Mouse (Mus musculus) lung, embryonic 16.5 days (tissue): ENCODE data around the gene Sgip1. TPM values are rescaled to one million over a fixed set of nuclear protein-coding genes. Genes with fewer than 3 reads are reported as not detected.

Experiments used
- ATAC-seq: fragments of 200-750 bp; cut with Nextera tagmentation; 2 replicates; pipeline ENCODE4 v1.8.0; 2017; ENCODE audit warnings: low read depth, mild to moderate bottlenecking, moderate library complexity
- H3K27ac ChIP-seq: fragments of 300-500 bp; sonication (generic); 2 replicates; pipeline ENCODE4 v1.5.1; 2014; ENCODE audit warnings: mild to moderate bottlenecking, control low read depth, low read length
- H3K27me3 ChIP-seq: fragments of 300-500 bp; sonication (generic); 2 replicates; pipeline ENCODE4 v1.6.1; 2014; ENCODE audit warnings: low read depth, low read length, mixed read lengths; ENCODE audit not compliant: control insufficient read depth, insufficient read depth
- H3K36me3 ChIP-seq: fragments of 300-500 bp; sonication (generic); 2 replicates; pipeline ENCODE4 v1.6.1; 2014; ENCODE audit warnings: low read length; ENCODE audit not compliant: control insufficient read depth, insufficient read depth
- H3K4me1 ChIP-seq: fragments of 300-500 bp; sonication (generic); replicated peaks from 2 replicates; pipeline ENCODE4 v1.6.1; 2014; ENCODE audit warnings: low read length, mixed read lengths; ENCODE audit not compliant: control insufficient read depth, insufficient read depth
- H3K4me2 ChIP-seq: fragments of 300-500 bp; sonication (generic); 2 replicates; pipeline ENCODE4 v1.6.1; 2014; ENCODE audit warnings: low read depth, low read length, control low read depth
- H3K4me3 ChIP-seq: fragments of 300-500 bp; sonication (generic); 2 replicates; pipeline ENCODE4 v1.5.1; 2014; ENCODE audit warnings: mild to moderate bottlenecking, low read length, control low read depth
- H3K9ac ChIP-seq: fragments of 300-500 bp; sonication (generic); 2 replicates; pipeline ENCODE4 v1.6.1; 2014; ENCODE audit warnings: low read length, control low read depth
- H3K9me3 ChIP-seq: fragments of 300-500 bp; sonication (generic); 2 replicates; pipeline ENCODE4 v1.6.1; 2016; ENCODE audit warnings: low read length; ENCODE audit not compliant: control insufficient read depth
- WGBS: fragments of 180-500 bp; shearing (Covaris S2); extraction: QIAGEN DNeasy Blood & Tissue Kit; methylation state at CpG from one replicate; pipeline ENCODE4 v1.1.7; 2014; 5-methylcytosine and 5-hydroxymethylcytosine counted together
- polyA plus RNA-seq: library from polyadenylated mRNA; unstranded; fragments of >200 nt; fragmentation: Nextera tagmentation; extraction: Ambion mirVana; gene quantifications from 2 replicates; pipeline ENCODE4 v1.2.1, GENCODE M21; 2015

Sgip1 gene
- polyA plus RNA-seq, 1 experiment from 2014 or later, result 8.2 TPM

DNA sequence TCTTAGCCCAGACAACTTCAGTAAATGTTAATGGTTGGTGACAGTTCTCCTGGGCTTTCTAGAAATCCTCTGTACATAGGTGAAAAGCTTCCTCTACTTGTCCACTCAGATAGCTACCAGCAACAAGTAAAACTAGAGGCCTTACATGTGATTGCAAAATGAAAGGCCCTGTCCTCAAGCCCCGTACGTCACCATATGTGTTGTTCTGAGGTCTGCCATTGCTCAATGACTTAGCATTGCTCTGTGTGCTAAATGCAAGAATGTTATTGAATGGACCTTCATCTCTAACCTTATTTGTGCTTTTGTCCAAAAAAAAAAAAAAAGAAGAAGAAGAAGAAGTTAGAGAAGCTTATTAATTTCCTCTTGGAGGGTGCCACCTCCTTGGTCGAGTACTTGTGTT lies 125.4 kb downstream of the Sgip1 start:
- Histone ChIP-seq H3K9me3 (no peaks in the 10 kb centered on the region), H3K4me2 (no peak overlapping the region), H3K27ac (no peak overlapping the region), H3K36me3 (no peaks in the 10 kb centered on the region), H3K4me1 (no peaks in the 10 kb centered on the region), H3K4me3 (no peak overlapping the region), H3K27me3 (no peaks in the 10 kb centered on the region), H3K9ac (no peak overlapping the region)
- 89% methylated on average over 3 of the region's 3 CpGs for WGBS
- ATAC-seq, result no peak

- WGBS, result 71% methylated on average over 4 of the region's 4 CpGs
- Histone ChIP-seq H3K27me3 (no peaks in the 10 kb centered on the region), H3K36me3 (no peaks in the 10 kb centered on the region), H3K4me3 (no peak overlapping the region), H3K4me2 (no peak overlapping the region), H3K9me3 (no peaks in the 10 kb centered on the region), H3K4me1 (no peaks in the 10 kb centered on the region), H3K9ac (no peak overlapping the region), H3K27ac (no peak overlapping the region)
- ATAC-seq, result no peak
Measured at GRCm38 (mm10) chr4:102871274-102871673, 130.2 kb downstream of the Sgip1 start.

GRCm38 (mm10) chr4:102883142-102883541 lies 142.0 kb downstream of the Sgip1 start:
- Histone ChIP-seq H3K9ac (no peak overlapping the region), H3K4me1 (no peaks in the 10 kb centered on the region), H3K4me3 (no peak overlapping the region), H3K27ac (no peak overlapping the region), H3K27me3 (no peaks in the 10 kb centered on the region), H3K9me3 (peaks cover 3% of the 10 kb centered on the region; the same call in 1 of the 2 replicates), H3K4me2 (no peak overlapping the region), H3K36me3 (no peaks in the 10 kb centered on the region)
- WGBS, result 90% methylated on average over 3 of the region's 3 CpGs
- ATAC-seq, result no peak

DNA sequence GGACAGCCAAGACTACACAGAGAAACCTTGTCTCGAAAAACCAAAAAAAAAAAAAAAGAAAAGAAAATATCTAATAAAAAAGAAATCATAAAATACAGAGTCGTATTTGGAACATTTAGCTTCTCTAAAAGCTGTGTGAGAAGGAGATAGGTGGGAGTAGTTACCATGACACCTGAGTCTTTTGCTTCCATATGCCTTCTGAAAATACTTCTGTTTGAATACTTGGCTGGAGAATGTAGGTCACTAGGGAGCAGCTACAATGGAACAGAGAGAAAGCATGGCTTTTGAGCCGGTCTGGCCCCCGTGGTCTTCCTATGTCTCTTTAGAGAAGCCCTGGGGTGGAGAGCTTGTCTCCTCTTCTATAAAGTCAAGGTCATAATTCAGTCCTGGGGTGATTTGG lies 143.1 kb downstream of the Sgip1 start:
- Histone ChIP-seq H3K4me2 (no peak overlapping the region), H3K27me3 (no peaks in the 10 kb centered on the region), H3K4me3 (no peak overlapping the region), H3K4me1 (no peaks in the 10 kb centered on the region), H3K27ac (no peak overlapping the region), H3K9ac (no peak overlapping the region), H3K9me3 (peaks cover 3% of the 10 kb centered on the region; the same call in 1 of the 2 replicates), H3K36me3 (no peaks in the 10 kb centered on the region)
- ATAC-seq, result no peak
- 92% methylated on average over 4 of the region's 4 CpGs for WGBS

DNA sequence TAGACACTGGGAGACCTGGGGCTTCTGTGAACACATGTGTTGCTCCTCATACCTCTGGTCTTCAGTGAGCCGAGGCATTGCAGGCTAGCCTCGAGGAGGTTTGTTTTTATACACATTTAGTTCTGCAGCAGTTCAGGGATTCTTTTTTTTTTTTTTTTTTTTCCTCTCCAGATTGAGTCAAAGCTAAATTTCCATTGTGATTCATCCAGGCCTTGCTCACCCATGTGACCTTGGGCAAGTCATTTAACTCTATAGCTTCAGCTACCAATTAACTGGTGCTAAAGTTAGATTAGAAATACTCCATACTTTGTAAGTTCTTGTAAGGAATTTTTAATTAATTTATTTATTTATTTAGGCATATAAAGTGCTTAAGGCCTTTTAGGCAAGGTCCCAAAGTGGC lies 145.4 kb downstream of the Sgip1 start:
- H3K27ac ChIP-seq, result no peak overlapping the region
- no peaks in the 10 kb centered on the region for H3K36me3 ChIP-seq
- no peak overlapping the region for H3K4me3 ChIP-seq
- H3K4me1 ChIP-seq, result no peaks in the 10 kb centered on the region
- 62% methylated on average over 2 of the region's 2 CpGs for WGBS
- H3K9ac ChIP-seq, result no peak overlapping the region
- H3K4me2 ChIP-seq, result no peak overlapping the region
- peaks cover 3% of the 10 kb centered on the region; the same call in 1 of the 2 replicates for H3K9me3 ChIP-seq
- no peak for ATAC-seq
- H3K27me3 ChIP-seq, result no peaks in the 10 kb centered on the region

- Histone ChIP-seq H3K9ac (no peak overlapping the region), H3K36me3 (no peaks in the 10 kb centered on the region)
- 90% methylated on average over 4 of the region's 4 CpGs for WGBS
Measured at GRCm38 (mm10) chr4:102886902-102887301, 145.8 kb downstream of the Sgip1 start.

GRCm38 (mm10) chr4:102887770-102888689 lies 146.9 kb downstream of the Sgip1 start:
- H3K9ac ChIP-seq, result no peak overlapping the region
- ATAC-seq, result no peak
- no peak overlapping the region for H3K27ac ChIP-seq
- no peaks in the 10 kb centered on the region for H3K36me3 ChIP-seq
- H3K4me3 ChIP-seq, result no peak overlapping the region
- WGBS, result 62% methylated on average over 14 of the region's 14 CpGs
- no peaks in the 10 kb centered on the region for H3K9me3 ChIP-seq
- H3K4me2 ChIP-seq, result no peak overlapping the region
- no peaks in the 10 kb centered on the region for H3K4me1 ChIP-seq
- H3K27me3 ChIP-seq, result no peaks in the 10 kb centered on the region

More at GRCm38 (mm10) chr4:102886902-102887301, 145.8 kb downstream of the Sgip1 start:
- Histone ChIP-seq H3K4me1 (no peaks in the 10 kb centered on the region), H3K4me2 (no peak overlapping the region), H3K27me3 (no peaks in the 10 kb centered on the region), H3K27ac (no peak overlapping the region), H3K4me3 (no peak overlapping the region), H3K9me3 (peaks cover 3% of the 10 kb centered on the region; the same call in 1 of the 2 replicates)
- no peak for ATAC-seq

DNA sequence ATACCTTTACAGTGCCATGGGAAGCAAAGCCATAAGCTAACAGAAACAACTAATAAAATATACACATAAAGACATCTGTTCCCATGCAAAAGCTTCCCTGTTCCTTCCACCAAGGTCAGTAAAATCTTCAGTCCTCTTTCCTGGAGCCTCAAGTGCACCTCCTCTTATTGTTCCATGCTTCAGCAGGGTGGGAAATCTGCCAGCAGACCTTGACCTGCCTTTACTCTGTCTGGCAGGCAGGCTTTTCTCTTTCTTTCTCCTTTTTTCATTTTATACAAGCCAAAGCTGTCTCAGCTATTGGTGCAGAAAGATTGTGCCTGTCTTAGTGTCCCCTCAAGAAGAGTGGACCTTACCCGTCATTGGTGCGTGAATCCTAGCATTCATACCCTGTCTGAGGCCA lies 154.8 kb downstream of the Sgip1 start:
- H3K4me1 ChIP-seq, result no peaks in the 10 kb centered on the region
- no peaks in the 10 kb centered on the region for H3K36me3 ChIP-seq
- ATAC-seq, result no peak
- WGBS, result 96% methylated on average over 2 of the region's 2 CpGs
- H3K27ac ChIP-seq, result no peak overlapping the region
- no peaks in the 10 kb centered on the region for H3K27me3 ChIP-seq
- H3K9me3 ChIP-seq, result no peaks in the 10 kb centered on the region
- no peak overlapping the region for H3K4me3 ChIP-seq
- no peak overlapping the region for H3K9ac ChIP-seq
- no peak overlapping the region for H3K4me2 ChIP-seq

DNA sequence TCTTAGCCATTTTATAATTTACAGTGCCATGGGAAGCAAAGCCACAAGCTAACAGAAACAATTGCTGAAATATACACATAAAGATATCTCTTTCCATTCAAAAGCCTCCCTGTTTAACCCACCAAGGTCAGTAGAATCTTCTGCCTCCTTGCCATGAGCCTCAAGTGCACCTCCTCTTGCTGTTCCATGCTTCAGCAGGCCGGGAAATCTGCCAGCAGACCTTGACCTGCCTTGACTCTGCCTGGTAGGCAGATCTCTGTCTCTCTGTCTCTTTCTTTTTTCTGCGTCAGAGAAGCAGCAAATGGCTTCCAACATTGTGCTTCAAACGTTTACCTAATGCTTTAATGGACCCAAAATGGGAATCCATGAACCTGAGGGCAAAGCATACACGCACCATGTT lies 157.9 kb downstream of the Sgip1 start:
- Histone ChIP-seq H3K4me1 (no peaks in the 10 kb centered on the region), H3K27me3 (no peaks in the 10 kb centered on the region), H3K36me3 (no peaks in the 10 kb centered on the region), H3K4me3 (no peak overlapping the region), H3K9ac (no peak overlapping the region), H3K9me3 (no peaks in the 10 kb centered on the region), H3K27ac (no peak overlapping the region), H3K4me2 (no peak overlapping the region)
- 59% methylated on average over 4 of the region's 4 CpGs for WGBS
- ATAC-seq, result no peak
